In genomic region chr5:118343444-118344320, GRCm38 (mm10) we compare ENCODE assay signal across 10 mouse cellular contexts.
DNase-seq lines count a peak whose midpoint lies in the region; ATAC-seq and TF ChIP-seq lines count a peak whose summit lies in the region.
"Had no signal": no experiment of that assay in that cellular context is flagged by ENCODE, and none has a peak within 500 bp of the region (broad histone marks: within the 10 kb centered on the region; RNA-seq: fewer than 3 reads in every experiment).

No protein-coding gene starts in this region.

- peaks cover 24% of the 10 kb centered on the region for H3K4me1 ChIP-seq in heart, embryonic 15.5 days (replicated peaks)
- peaks cover 2% of the 10 kb centered on the region; the same call in 1 of the 2 replicates for H3K4me1 ChIP-seq in forebrain, postnatal 0 days (ENCODE audit: insufficient read depth)
- H3K4me1 ChIP-seq in kidney, adult 2 months (ENCODE audit: control insufficient read depth, insufficient read depth, low read length): peaks cover 6% of the 10 kb centered on the region; the same call in 1 of the 2 replicates

- peak overlapping the region; percentile 57 for H3K4me2 ChIP-seq in heart, embryonic 15.5 days
- peak overlapping the region; percentile 1 for H3K4me2 ChIP-seq in forebrain, postnatal 0 days (ENCODE audit: low read depth)

- 16% methylated on average over 19 of the region's 19 CpGs for WGBS in heart, embryonic 15.5 days
- 19% methylated on average over 19 of the region's 19 CpGs for WGBS in forebrain, postnatal 0 days
- WGBS in kidney, adult 2 months: 46% methylated on average over 19 of the region's 19 CpGs

- no peak for TF ChIP-seq CTCF in forebrain, postnatal 0 days (IDR thresholded peaks at IDR 0.05; ENCODE audit: low read depth)
- TF ChIP-seq CTCF in kidney, adult 2 months (conservative IDR thresholded peaks at IDR 0.05; ENCODE audit: insufficient read depth, insufficient read length, low read depth, low read length): no peak

- H3K4me3 ChIP-seq in heart, embryonic 15.5 days: peak overlapping the region; percentile 21
- no peak overlapping the region for H3K4me3 ChIP-seq in forebrain, postnatal 0 days (ENCODE audit: low read depth, low read length)
- H3K4me3 ChIP-seq in kidney, adult 2 months (ENCODE audit: insufficient read depth, low read depth, low read length): no peak overlapping the region

- no peaks in the 10 kb centered on the region for H3K9me3 ChIP-seq in heart, embryonic 15.5 days (replicated peaks)
- H3K9me3 ChIP-seq in forebrain, postnatal 0 days (ENCODE audit: low read length): no peaks in the 10 kb centered on the region

- ATAC-seq in heart, embryonic 15.5 days (replicated peaks; ENCODE audit: insufficient number of reproducible peaks, insufficient read depth, low FRiP score, low read depth): no peak; the same call in 1 of the 2 replicates
- peak; percentile 40; the same call in 1 of the 2 replicates for ATAC-seq in forebrain, postnatal 0 days
- ATAC-seq: lung, postnatal 0 days had no signal

- H3K36me3 ChIP-seq in heart, embryonic 15.5 days: no peaks in the 10 kb centered on the region
- no peaks in the 10 kb centered on the region for H3K36me3 ChIP-seq in forebrain, postnatal 0 days (ENCODE audit: insufficient read depth)
- no peaks in the 10 kb centered on the region for H3K36me3 ChIP-seq in kidney, adult 2 months (ENCODE audit: control insufficient read depth, insufficient read depth, low read length)

- H3K9ac ChIP-seq in heart, embryonic 15.5 days: peak overlapping the region; percentile 1; the same call in 1 of the 2 replicates
- H3K9ac ChIP-seq in forebrain, postnatal 0 days: no peak overlapping the region

- TF ChIP-seq POLR2A in kidney, adult 2 months (IDR thresholded peaks at IDR 0.05; ENCODE audit: low read depth, low read length): no peak

- DNase-seq in heart, adult 9 months (ENCODE audit: low spot score in 2 of 2): no peak
- peak; percentile 60 for DNase-seq in A20 (ENCODE audit: low read depth, low spot score)
- peak; percentile 31 for DNase-seq in cerebellum, adult 8-10 months
- DNase-seq in forebrain, postnatal 0 days: peak; percentile 31
- DNase-seq in adrenal gland, postnatal 25 days: no peak
- no peak for DNase-seq in kidney, adult 2 months
- DNase-seq in Muller cell, postnatal 12 days (ENCODE audit: inconsistent ontology term): no peak
- DNase-seq: adrenal gland, postnatal 10 days had no signal

- no peaks in the 10 kb centered on the region for H3K27me3 ChIP-seq in heart, embryonic 15.5 days
- no peaks in the 10 kb centered on the region for H3K27me3 ChIP-seq in forebrain, postnatal 0 days (ENCODE audit: insufficient read depth, low read length)
- no peaks in the 10 kb centered on the region for H3K27me3 ChIP-seq in kidney, adult 2 months (replicated peaks; ENCODE audit: control insufficient read depth, insufficient read depth, low read length)

- 0 out of 2 replicates have a peak overlapping the region, but pooled peaks have one; percentile 31 for H3K27ac ChIP-seq in heart, embryonic 15.5 days
- H3K27ac ChIP-seq in forebrain, postnatal 0 days (ENCODE audit: low read depth, low read length): no peak overlapping the region
- H3K27ac ChIP-seq in kidney, adult 2 months (ENCODE audit: insufficient read depth, low read depth, low read length): no peak overlapping the region

Comparison
In these comparisons a context has a peak if more than half of its experiments do, and no peak if none do; other contexts are left out.
1. DNase-seq: peak in A20 (single experiment), cerebellum, adult 8-10 months (single experiment) and forebrain, postnatal 0 days (single experiment); none in heart, adult 9 months (0 of 2), adrenal gland, postnatal 25 days (single experiment), kidney, adult 2 months (single experiment) and Muller cell, postnatal 12 days (single experiment).